Mouse (Mus musculus): ENCODE measurements around the gene Gins2.

DNA sequence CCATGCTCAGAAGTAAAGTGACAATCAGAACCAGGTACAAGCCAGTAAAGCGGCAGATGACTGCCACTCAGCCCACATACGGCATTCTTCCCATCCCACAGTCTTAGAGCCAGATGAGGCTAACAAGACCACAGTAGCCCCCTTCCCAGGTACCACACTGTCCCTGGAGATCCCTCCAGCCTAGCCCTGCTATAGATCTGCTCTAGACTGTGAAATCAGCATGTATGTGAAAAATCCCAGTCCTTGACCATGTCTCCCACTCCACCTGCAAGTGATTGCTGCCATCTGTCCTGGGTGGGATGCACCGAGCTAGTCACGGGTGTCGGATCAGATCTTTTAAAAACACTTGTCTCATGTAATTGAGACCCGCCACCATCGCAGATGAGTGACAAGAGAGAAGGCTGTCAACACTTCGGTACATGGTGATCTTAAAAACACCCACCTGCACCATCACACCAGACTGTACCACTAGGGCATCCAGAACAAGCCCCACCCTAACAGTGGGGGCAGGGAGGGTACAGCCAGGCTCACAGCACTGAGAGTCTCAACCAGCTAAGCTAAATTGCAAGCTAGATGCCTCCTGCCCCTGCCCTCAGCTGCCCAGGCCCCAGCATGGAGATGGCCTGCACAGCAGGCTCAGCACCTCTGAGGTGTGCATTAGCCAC is 8.6 kb downstream of the Gins2 start:
- no peak for TF ChIP-seq CTCF (IDR thresholded peaks at IDR 0.05; ENCODE audit: borderline replicate concordance, insufficient read depth, low read depth, low read length)
- no peak for TF ChIP-seq POLR2A (IDR thresholded peaks at IDR 0.05; ENCODE audit: borderline replicate concordance, insufficient read depth, low read length)

All from cerebellum, adult 2 months (tissue).